Mouse (Mus musculus) kidney, adult 11 months (tissue): ENCODE measurements at regions not wholly inside any gene's neighbourhood (a gene's known extent, or its start where the extent isn't known, plus 50 kb on each side); places are given as distances from the start of the nearest gene placed in this dataset.
"Not testable (repeated sequence)": the region's sequence is repeated elsewhere in the genome, so short reads cannot be mapped to it uniquely, and the experiment has no call there.

Source experiments
- DNase-seq: peaks from one replicate; pipeline ENCODE4 v3.0.0; 2022

- no peak for DNase-seq
Observed at GRCm38 (mm10) chr12:11518379-11518778, 62.5 kb downstream of the Rad51ap2 start.

DNA sequence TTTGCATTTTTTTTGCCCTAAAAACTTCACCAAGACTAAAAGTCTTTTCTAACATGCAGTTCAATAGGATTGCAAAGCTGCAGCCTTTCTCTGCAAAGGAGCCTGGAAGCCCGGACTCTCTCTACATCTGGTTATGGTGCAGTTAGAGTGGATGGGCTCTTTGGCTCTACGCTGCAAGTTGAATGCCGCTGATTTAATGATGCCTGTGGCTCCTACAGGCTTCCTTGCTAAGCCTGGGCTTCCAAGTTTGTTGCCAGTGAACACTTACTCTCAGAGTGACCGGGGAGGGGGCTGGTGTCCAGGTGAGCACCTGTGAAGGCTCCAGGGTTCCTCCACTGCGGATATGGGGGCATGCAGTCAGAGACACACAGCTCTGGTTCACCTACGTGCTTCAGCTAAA lies 107.0 kb downstream of the Rad51ap2 start:
- no peak for DNase-seq

GRCm38 (mm10) chr12:11570160-11570559 lies 114.3 kb downstream of the Rad51ap2 start:
- no peak for DNase-seq

GRCm38 (mm10) chr12:11603946-11604345 lies 148.1 kb downstream of the Rad51ap2 start:
- DNase-seq = no peak

DNA sequence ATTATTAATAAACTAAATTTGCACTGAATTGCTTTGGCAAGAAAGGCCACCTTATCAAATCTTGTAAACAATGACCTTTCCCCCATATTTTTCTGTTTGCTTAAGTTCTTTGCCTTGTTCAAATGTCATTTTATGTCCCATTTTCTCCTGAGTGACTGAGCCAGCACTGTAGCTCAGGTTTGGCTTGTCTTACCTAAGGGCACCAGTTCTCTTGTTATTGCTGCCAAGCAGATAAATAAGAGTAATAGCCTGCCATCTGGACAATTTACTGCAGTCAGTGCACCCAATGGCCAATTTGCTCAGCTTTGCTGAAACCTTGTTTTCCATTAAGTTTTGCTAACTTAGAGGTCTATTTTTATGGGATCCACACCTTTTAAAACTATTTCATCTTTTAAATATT lies 152.9 kb downstream of the Rad51ap2 start:
- no peak for DNase-seq

GRCm38 (mm10) chr12:11611656-11612055 lies 155.8 kb downstream of the Rad51ap2 start:
- no peak for DNase-seq

GRCm38 (mm10) chr12:11615237-11615636 lies 159.4 kb downstream of the Rad51ap2 start:
- DNase-seq = no peak

DNA sequence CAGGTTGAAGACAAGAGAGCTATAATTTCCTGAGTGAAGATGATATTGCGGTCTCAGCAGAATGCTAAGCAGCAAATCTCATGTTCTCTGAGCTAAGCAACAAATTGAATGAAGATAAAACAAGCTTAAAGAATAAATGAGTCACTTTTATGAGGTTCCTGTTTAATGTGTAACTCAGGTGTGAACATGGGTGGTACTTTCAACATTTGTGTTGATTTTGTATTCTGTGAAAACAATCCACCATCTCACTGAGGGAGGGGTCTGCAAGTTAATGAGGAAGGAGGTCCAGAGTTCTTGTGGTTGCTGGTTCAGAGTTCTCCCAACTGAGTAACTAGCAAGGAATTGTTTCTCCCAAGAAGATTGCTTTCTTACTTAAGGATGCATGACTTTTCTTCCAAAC lies 167.7 kb downstream of the Rad51ap2 start:
- peak; percentile 36 for DNase-seq

DNA sequence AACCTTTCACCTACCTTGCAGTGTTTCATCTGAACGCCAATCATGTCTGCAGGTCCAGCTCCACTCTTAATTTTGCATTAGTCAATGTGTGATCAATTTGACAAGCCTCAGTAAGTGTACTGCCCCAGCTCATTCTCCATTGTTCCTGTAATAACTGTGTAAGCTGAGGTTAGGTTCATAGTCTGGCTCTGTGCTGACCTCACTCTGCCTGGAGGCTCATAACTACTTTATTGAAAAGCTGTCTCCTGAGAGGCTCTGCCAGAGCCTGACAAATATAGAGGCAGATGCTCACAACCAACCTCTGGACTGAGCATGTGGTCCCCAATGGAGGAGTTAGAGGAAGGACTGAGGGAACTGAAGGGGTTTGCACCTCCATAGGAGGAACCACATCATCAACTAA lies 174.3 kb downstream of the Rad51ap2 start:
- no peak for DNase-seq

GRCm38 (mm10) chr12:11631790-11632189 lies 175.9 kb downstream of the Rad51ap2 start:
- DNase-seq = no peak

DNA sequence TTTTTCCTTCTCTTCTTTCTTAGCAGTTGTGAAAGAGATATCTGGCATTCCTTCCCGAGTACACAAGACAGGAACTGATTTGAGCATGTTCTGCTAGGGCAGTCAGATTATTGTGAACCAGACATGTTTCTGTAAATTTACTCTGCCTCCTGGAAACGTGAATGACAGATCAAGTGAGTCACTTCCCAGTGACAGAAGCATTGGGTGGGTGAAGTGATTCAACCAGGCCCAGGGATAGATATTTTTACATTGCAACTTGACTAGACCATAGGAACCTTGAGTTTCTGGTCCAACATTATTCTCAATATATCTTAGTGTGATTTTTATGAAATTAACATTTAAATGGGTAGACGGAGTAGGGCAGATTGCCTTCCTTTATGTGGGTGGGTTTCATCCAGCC lies 217.4 kb downstream of the Rad51ap2 start:
- DNase-seq = no peak

GRCm38 (mm10) chr12:11694797-11695196 lies 238.9 kb downstream of the Rad51ap2 start:
- no peak for DNase-seq

DNA sequence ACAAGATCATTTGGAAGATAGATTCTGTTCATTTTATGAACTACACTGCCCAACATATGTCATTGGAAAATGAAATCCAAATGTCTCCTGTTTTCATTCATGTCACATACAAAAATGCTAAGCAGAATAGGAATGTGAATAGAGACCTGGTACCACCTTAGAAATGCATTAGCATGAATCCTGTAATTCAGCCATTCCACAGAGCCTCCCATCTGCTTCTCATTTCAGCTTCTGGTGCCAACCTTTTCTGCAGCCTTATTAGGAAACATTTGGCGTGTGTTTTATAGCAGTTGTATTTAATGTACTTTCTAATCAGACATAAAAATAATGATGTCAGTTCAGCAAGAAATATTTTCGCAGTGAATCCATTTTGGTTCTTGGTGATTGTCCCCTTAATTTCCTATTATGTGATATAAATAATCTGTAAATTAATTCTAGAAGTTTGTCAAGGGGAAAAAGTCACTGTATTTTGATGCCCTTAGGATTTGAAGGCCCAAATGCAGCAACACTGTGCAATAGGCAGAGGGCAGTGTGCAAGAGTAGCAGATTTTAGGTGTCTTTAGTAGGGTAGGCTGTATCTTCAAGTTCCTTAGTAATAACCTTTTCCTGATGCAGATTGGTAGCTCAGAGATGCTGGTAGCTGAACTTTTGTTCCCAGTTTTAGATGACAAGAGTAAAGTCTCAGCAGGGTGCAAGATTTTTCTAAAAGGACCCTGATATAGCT lies 253.2 kb downstream of the Rad51ap2 start:
- DNase-seq = no peak

DNA sequence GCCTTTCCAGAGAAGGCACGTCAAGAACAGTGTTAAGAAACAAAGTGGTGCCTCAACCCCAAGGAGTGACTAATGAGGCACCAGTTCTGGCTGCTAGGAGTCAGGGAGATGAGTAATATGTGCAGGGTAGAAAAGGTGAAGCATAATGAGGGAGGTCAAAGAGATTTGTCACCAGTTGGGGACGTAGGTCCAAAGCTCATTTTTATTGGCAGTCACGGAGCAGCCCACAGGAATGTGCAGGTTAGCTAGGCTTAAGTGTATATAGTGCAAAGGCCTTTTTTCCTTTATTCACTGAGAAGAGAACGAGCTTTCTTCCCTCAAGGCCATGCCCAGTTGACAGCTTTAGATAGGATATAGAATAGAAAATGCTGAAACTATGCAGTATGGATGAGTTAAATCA lies 261.8 kb downstream of the Rad51ap2 start:
- DNase-seq = peak; percentile 49

- no peak for DNase-seq
Observed at GRCm38 (mm10) chr12:11751471-11751870, 295.6 kb downstream of the Rad51ap2 start.

- DNase-seq = no peak
Observed at GRCm38 (mm10) chr12:11754184-11754907, 298.5 kb downstream of the Rad51ap2 start.

DNA sequence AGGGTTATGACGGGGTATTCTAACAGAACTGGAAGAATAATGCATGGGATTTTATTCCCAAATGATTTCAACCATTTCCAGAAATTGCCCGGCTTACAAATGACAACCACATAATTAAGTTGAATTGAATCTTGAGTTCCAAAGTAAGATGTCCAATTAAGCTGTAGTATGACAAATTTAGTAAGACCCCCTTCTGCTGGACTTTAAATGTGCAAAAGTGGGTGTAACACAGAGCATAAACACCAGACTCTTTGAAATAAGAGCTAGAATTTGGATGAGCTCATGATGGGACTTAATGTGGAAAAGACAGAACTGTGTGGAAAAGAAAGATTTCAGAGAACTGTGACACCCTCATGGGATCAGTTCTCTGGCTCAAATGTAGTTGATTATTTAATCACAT lies 346.4 kb downstream of the Rad51ap2 start:
- DNase-seq = no peak

- DNase-seq = no peak
Observed at GRCm38 (mm10) chr12:11803162-11803561, 347.3 kb downstream of the Rad51ap2 start.

GRCm38 (mm10) chr12:11829701-11830100 lies 373.8 kb downstream of the Rad51ap2 start:
- DNase-seq = no peak

DNA sequence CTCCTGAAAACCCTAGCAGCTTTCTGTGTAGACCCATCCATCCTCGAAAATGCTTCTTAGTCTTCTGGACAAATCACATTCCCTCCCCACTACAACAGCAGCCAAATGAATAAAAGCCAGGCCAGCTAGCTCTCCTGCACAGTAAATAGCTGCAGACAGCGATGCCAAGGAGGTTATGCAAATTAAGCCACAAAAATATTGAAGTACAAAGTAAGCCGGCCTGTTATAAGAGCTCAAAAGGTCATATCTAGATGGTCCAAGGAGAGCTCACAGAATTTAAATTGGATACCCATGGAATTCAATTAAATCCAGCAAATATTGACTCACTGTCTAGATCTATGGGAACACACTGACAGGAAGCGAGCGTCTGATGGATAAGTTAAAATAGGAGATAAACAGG lies 375.4 kb downstream of the Rad51ap2 start:
- DNase-seq = no peak

DNA sequence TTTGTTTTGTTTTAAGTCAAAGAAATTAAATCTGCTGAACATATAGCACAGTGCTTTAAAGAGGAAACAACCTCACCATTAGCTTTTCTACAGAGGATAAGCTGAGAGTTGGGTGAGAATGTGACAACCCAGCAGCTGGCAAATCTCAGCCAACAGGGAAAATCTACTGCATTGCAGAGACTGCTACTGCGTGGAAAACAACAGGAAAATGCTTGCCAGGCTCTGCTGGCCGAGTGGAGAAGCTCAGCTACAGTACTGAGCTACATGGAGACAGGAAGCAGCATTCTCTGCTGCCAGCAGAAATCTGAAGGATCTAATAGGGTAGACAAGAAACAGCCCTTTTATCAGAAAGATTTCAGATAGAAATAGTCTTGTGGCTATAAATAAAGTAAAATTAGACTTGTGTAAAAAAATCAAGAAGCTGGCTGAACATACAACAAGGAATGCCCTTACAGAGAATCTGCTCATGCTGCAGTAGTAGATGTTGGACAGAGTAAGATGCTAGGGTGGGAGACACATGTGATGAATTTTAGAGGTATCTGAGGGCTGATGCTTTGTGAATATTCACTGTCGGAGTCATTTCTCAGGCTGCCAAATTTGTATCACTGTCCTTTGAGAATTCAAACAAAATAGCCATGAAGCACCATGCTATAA lies 382.1 kb downstream of the Rad51ap2 start:
- DNase-seq = no peak

GRCm38 (mm10) chr12:11851034-11851433 lies 395.2 kb downstream of the Rad51ap2 start:
- no peak for DNase-seq

GRCm38 (mm10) chr12:11881809-11882208 lies 380.1 kb upstream of the Fam49a start:
- DNase-seq = not testable (repeated sequence)

DNA sequence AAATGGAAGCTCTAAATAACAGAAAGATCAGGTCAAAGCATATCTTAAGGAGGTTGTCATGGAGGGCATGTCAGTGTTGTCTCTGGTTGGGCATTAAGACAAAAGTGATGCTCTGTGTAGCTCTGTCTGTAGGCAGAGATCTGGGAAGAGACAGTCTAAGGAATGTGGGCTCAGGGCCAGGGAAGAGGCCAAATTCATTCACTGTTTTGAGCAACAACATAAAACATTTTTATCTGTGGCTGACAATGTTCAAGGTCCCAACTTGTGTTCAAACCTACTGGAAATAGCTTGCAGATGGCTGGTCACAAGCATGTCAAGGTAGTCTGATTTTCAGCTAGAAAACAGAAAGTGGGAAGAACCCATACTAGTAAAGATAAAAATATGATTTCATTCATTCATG lies 374.6 kb upstream of the Fam49a start:
- DNase-seq = no peak
